Comparison of ENCODE assay signal across 33 mouse cellular contexts in the genomic region with DNA sequence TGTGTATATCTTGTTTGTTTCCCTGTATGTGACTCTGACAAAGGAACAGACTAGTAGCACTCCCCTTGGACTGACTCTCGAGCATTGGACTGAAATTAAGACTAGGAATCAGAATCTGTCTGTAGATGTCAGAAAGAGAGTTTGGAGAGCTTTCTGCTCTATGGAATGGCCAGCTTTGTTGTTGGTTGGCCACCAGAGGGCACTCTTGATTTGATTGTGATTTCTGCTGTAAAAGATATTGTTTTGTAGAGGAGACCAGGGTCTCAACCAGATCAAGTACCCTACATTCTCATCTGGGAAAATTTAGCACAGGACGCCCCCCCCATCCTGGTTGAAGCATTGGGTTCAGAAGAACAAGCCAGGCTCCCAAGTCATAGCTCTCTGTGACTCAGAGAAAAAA. TPM values are rescaled to one million over a fixed set of nuclear protein-coding genes. Genes with fewer than 3 reads are reported as not detected.
A peak's percentile ranks its signal among the peaks of the same experiment; 100 is the strongest.
DNase-seq lines count a peak whose midpoint lies in the region; ATAC-seq and TF ChIP-seq lines count a peak whose summit lies in the region.
"Had no signal": no experiment of that assay in that cellular context is flagged by ENCODE, and none has a peak within 500 bp of the region (broad histone marks: within the 10 kb centered on the region; RNA-seq: fewer than 3 reads in every experiment).

No protein-coding gene starts in this region.

- no peak overlapping the region for H3K4me3 ChIP-seq in lung, embryonic 14.5 days (ENCODE audit: low read depth, low read length)
- H3K4me3 ChIP-seq: embryonic facial prominence, embryonic 10.5 days; embryonic facial prominence, embryonic 13.5 days; erythroblast, embryonic 14.5 days; forebrain, embryonic 12.5 days; forebrain, embryonic 15.5 days; heart, adult 2 months; heart, embryonic 10.5 days; heart, embryonic 13.5 days; hindbrain, embryonic 15.5 days; intestine, embryonic 15.5 days had no signal

- 48% methylated on average over 2 of the region's 2 CpGs for WGBS in lung, embryonic 14.5 days

- peaks cover 4% of the 10 kb centered on the region; the same call in 1 of the 2 replicates for H3K9me3 ChIP-seq in lung, embryonic 14.5 days (ENCODE audit: low read depth, low read length)

- no peaks in the 10 kb centered on the region for H3K4me1 ChIP-seq in lung, embryonic 14.5 days (ENCODE audit: insufficient read depth)
- H3K4me1 ChIP-seq: embryonic facial prominence, embryonic 10.5 days; embryonic facial prominence, embryonic 13.5 days; forebrain, embryonic 12.5 days; forebrain, embryonic 15.5 days; heart, embryonic 10.5 days; heart, embryonic 13.5 days; hindbrain, embryonic 15.5 days; intestine, embryonic 15.5 days had no signal

- TF ChIP-seq CTCF in lung, embryonic 14.5 days (IDR thresholded peaks at IDR 0.05; ENCODE audit: low read depth) = 0 out of 2 replicates have a peak, but pooled peaks have one; percentile 1

- H3K27ac ChIP-seq in lung, embryonic 14.5 days (ENCODE audit: low read depth) = no peak overlapping the region
- H3K27ac ChIP-seq: embryonic facial prominence, embryonic 10.5 days; embryonic facial prominence, embryonic 13.5 days; forebrain, embryonic 12.5 days; forebrain, embryonic 15.5 days; heart, adult 2 months; heart, embryonic 10.5 days; heart, embryonic 13.5 days; hindbrain, embryonic 15.5 days; intestine, embryonic 15.5 days had no signal

- ATAC-seq in lung, embryonic 14.5 days (ENCODE audit: insufficient read depth) = no peak
- ATAC-seq: activated CD4-positive, CD25-positive, alpha-beta regulatory T cell, adult 4 months; forebrain, embryonic 15.5 days; intestine, embryonic 15.5 days; Patski had no signal

- H3K9ac ChIP-seq in lung, embryonic 14.5 days = no peak overlapping the region
- H3K9ac ChIP-seq: embryonic facial prominence, embryonic 13.5 days; forebrain, embryonic 12.5 days; forebrain, embryonic 15.5 days; heart, embryonic 13.5 days; hindbrain, embryonic 15.5 days; intestine, embryonic 15.5 days had no signal

- no peak overlapping the region for H3K4me2 ChIP-seq in lung, embryonic 14.5 days
- H3K4me2 ChIP-seq: embryonic facial prominence, embryonic 13.5 days; forebrain, embryonic 12.5 days; forebrain, embryonic 15.5 days; heart, embryonic 13.5 days; hindbrain, embryonic 15.5 days; intestine, embryonic 15.5 days had no signal

- no peaks in the 10 kb centered on the region for H3K36me3 ChIP-seq in lung, embryonic 14.5 days (ENCODE audit: insufficient read depth)
- H3K36me3 ChIP-seq: embryonic facial prominence, embryonic 10.5 days; embryonic facial prominence, embryonic 13.5 days; forebrain, embryonic 12.5 days; forebrain, embryonic 15.5 days; heart, embryonic 10.5 days; heart, embryonic 13.5 days; hindbrain, embryonic 15.5 days; intestine, embryonic 15.5 days had no signal

- H3K27me3 ChIP-seq in lung, embryonic 14.5 days (ENCODE audit: insufficient read depth, low read length) = no peaks in the 10 kb centered on the region
- H3K27me3 ChIP-seq: embryonic facial prominence, embryonic 13.5 days; forebrain, embryonic 12.5 days; forebrain, embryonic 15.5 days; heart, embryonic 13.5 days; hindbrain, embryonic 15.5 days; intestine, embryonic 15.5 days; Patski had no signal

- DNase-seq in embryo, embryonic 10.5 days (ENCODE audit: low spot score) = peak; percentile 0
- DNase-seq in embryo, embryonic 9.5 days (ENCODE audit: extremely low spot score) = no peak
- DNase-seq in lung, embryonic 14.5 days = no peak
- DNase-seq in lung, adult 18-20 months = no peak
- peak; percentile 10 for DNase-seq in R1 (ENCODE audit: low read depth, low spot score)
- DNase-seq in layer of hippocampus, postnatal 14 days (ENCODE audit: low spot score in 2 of 2) = no peak
- DNase-seq in frontal cortex, adult 2 months (ENCODE audit: extremely low spot score in 1 of 2, low spot score in 1 of 2) = no peak
- DNase-seq: adrenal gland, postnatal 10 days; adrenal gland, postnatal 36 days; B cell, adult 2 months; cerebellum, adult 18-20 months; cerebellum, adult 9-10 months; cerebellum, postnatal 14 days; gastrocnemius, postnatal 10 days; gastrocnemius, postnatal 36 days; heart, adult 2 months; heart, postnatal 14 days; heart, postnatal 4 days had no signal

RNA-seq across cellular contexts. Expression of a gene that starts 14.8 kb away (rescaled TPM):
- polyA plus RNA-seq in lung, embryonic 14.5 days (2014; fragmentation: Nextera tagmentation; extraction: Ambion mirVana) = not detected in 2 replicates
- total RNA-seq in layer of hippocampus, postnatal 14 days (2021) = not detected
- not detected in 2 replicates for polyA plus RNA-seq in frontal cortex, adult 2 months (2012; rRNA removed)
- total RNA-seq: adrenal gland, postnatal 10 days; adrenal gland, postnatal 36 days; gastrocnemius, adult 18-20 months; gastrocnemius, postnatal 10 days; gastrocnemius, postnatal 36 days; granulocyte monocyte progenitor cell, adult 5-6 weeks; heart, adult 2 months; heart, postnatal 14 days; heart, postnatal 4 days had no signal
- polyA plus RNA-seq: activated CD4-positive, CD25-positive, alpha-beta regulatory T cell, adult 4 months; embryonic facial prominence, embryonic 10.5 days; embryonic facial prominence, embryonic 13.5 days; erythroblast, embryonic 14.5 days; forebrain, embryonic 12.5 days; forebrain, embryonic 15.5 days; heart, adult 2 months; heart, embryonic 10.5 days; heart, embryonic 13.5 days; heart, embryonic 16.5 days; hindbrain, embryonic 11.5 days; hindbrain, embryonic 15.5 days; intestine, embryonic 15.5 days; Patski had no signal

RNA-seq across cellular contexts. Expression of a gene that starts 54.1 kb away (rescaled TPM):
- polyA plus RNA-seq in lung, embryonic 14.5 days (2014; fragmentation: Nextera tagmentation; extraction: Ambion mirVana) = not detected in 2 replicates
- not detected for total RNA-seq in layer of hippocampus, postnatal 14 days (2021)
- not detected in 2 replicates for polyA plus RNA-seq in frontal cortex, adult 2 months (2012; rRNA removed)
- total RNA-seq: adrenal gland, postnatal 10 days; adrenal gland, postnatal 36 days; gastrocnemius, adult 18-20 months; gastrocnemius, postnatal 10 days; gastrocnemius, postnatal 36 days; granulocyte monocyte progenitor cell, adult 5-6 weeks; heart, adult 2 months; heart, postnatal 14 days; heart, postnatal 4 days had no signal
- polyA plus RNA-seq: activated CD4-positive, CD25-positive, alpha-beta regulatory T cell, adult 4 months; embryonic facial prominence, embryonic 10.5 days; embryonic facial prominence, embryonic 13.5 days; erythroblast, embryonic 14.5 days; forebrain, embryonic 12.5 days; forebrain, embryonic 15.5 days; heart, adult 2 months; heart, embryonic 10.5 days; heart, embryonic 13.5 days; heart, embryonic 16.5 days; hindbrain, embryonic 11.5 days; hindbrain, embryonic 15.5 days; intestine, embryonic 15.5 days; Patski had no signal

Comparison
In these comparisons a context has a peak if more than half of its experiments do, and no peak if none do; other contexts are left out.
1. DNase-seq: peak in embryo, embryonic 10.5 days (single experiment) and R1 (single experiment); none in embryo, embryonic 9.5 days (single experiment), lung, embryonic 14.5 days (single experiment), lung, adult 18-20 months (0 of 2), layer of hippocampus, postnatal 14 days (0 of 2) and frontal cortex, adult 2 months (0 of 2).